Mouse (Mus musculus): ENCODE data around the gene Zfp189. TPM values are rescaled to one million over a fixed set of nuclear protein-coding genes. Genes with fewer than 3 reads are reported as not detected.
"Not testable (repeated sequence)": the region's sequence is repeated elsewhere in the genome, so short reads cannot be mapped to it uniquely, and the experiment has no call there.

Zfp189 gene
- polyA plus RNA-seq, 1 experiment from 2014 or later: 7.3 TPM

GRCm38 (mm10) chr4:49485934-49486650, 34.9 kb upstream of the Zfp189 start:
- H3K9me3 ChIP-seq (replicated peaks; ENCODE audit: control insufficient read depth, low read length); H3K27ac ChIP-seq (ENCODE audit: low read depth, low read length); H3K4me3 ChIP-seq (ENCODE audit: low read depth, low read length); H3K9ac ChIP-seq (ENCODE audit: low read depth, low read length); ATAC-seq (replicated peaks; ENCODE audit: insufficient number of reproducible peaks, low FRiP score, low TSS enrichment); H3K4me1 ChIP-seq (ENCODE audit: control insufficient read depth, insufficient read depth, low read length); H3K36me3 ChIP-seq (ENCODE audit: control insufficient read depth, insufficient read depth, low read length); H3K27me3 ChIP-seq (ENCODE audit: control insufficient read depth, insufficient read depth, low read length); H3K4me2 ChIP-seq: not testable (repeated sequence)
- 73% methylated on average over 3 of the region's 3 CpGs for WGBS (ENCODE audit: insufficient replicate concordance)

- Histone ChIP-seq H3K27ac (ENCODE audit: low read depth, low read length) (no peak overlapping the region), H3K4me2 (no peak overlapping the region), H3K4me3 (ENCODE audit: low read depth, low read length) (no peak overlapping the region), H3K27me3 (ENCODE audit: control insufficient read depth, insufficient read depth, low read length) (no peaks in the 10 kb centered on the region), H3K9me3 (replicated peaks; ENCODE audit: control insufficient read depth, low read length) (no peaks in the 10 kb centered on the region), H3K9ac (ENCODE audit: low read depth, low read length) (no peak overlapping the region), H3K4me1 (ENCODE audit: control insufficient read depth, insufficient read depth, low read length) (no peaks in the 10 kb centered on the region), H3K36me3 (ENCODE audit: control insufficient read depth, insufficient read depth, low read length) (no peaks in the 10 kb centered on the region)
- ATAC-seq (replicated peaks; ENCODE audit: insufficient number of reproducible peaks, low FRiP score, low TSS enrichment): no peak
- 65% methylated on average over 1 of the region's 1 CpGs for WGBS (ENCODE audit: insufficient replicate concordance)
Measured at GRCm38 (mm10) chr4:49503563-49503962, 17.4 kb upstream of the Zfp189 start.

DNA sequence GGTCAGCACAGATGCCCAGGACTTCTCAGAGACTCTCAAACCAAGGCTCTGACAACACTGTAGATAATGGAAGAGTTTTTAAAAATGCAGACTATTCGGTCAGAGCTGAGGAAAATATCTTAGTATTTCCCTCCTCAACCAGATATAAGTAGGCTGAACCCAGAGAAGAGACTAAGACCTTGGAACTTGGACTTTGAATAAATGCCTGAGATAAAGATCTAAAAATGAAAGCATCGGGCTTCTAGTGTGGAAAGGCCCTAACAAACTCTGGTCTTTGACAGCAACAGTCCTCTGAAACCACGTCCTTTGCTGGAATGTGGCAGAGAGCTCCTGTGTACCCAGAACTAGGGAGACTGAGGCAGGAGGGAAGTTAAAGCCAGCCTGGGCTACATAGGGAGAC, 14.6 kb upstream of the Zfp189 start, which contains the start of gene Baat:
TSS of gene Baat (minus strand) at position 172 of the 400 bp plus-strand sequence.
- no peaks in the 10 kb centered on the region for H3K36me3 ChIP-seq (ENCODE audit: control insufficient read depth, insufficient read depth, low read length)
- no peak within 1 kb of the TSS for H3K27ac ChIP-seq (ENCODE audit: low read depth, low read length)
- no peak within 1 kb of the TSS for H3K4me2 ChIP-seq
- H3K9ac ChIP-seq (ENCODE audit: low read depth, low read length): no peak within 1 kb of the TSS
- no peaks in the 10 kb centered on the region for H3K27me3 ChIP-seq (ENCODE audit: control insufficient read depth, insufficient read depth, low read length)
- H3K4me3 ChIP-seq (ENCODE audit: low read depth, low read length): no peak within 1 kb of the TSS
- WGBS (ENCODE audit: insufficient replicate concordance): 43% methylated on average over 3 of the region's 3 CpGs
- ATAC-seq (replicated peaks; ENCODE audit: insufficient number of reproducible peaks, low FRiP score, low TSS enrichment): no peak
- H3K9me3 ChIP-seq (replicated peaks; ENCODE audit: control insufficient read depth, low read length): no peaks in the 10 kb centered on the region
- no peaks in the 10 kb centered on the region for H3K4me1 ChIP-seq (ENCODE audit: control insufficient read depth, insufficient read depth, low read length)

- peaks cover 9% of the 10 kb centered on the region; the same call in 1 of the 2 replicates for H3K36me3 ChIP-seq (ENCODE audit: control insufficient read depth, insufficient read depth, low read length)
- no peaks in the 10 kb centered on the region for H3K9me3 ChIP-seq (replicated peaks; ENCODE audit: control insufficient read depth, low read length)
- no peak for ATAC-seq (replicated peaks; ENCODE audit: insufficient number of reproducible peaks, low FRiP score, low TSS enrichment)
- no peaks in the 10 kb centered on the region for H3K27me3 ChIP-seq (ENCODE audit: control insufficient read depth, insufficient read depth, low read length)
- no peak overlapping the region for H3K27ac ChIP-seq (ENCODE audit: low read depth, low read length)
- no peaks in the 10 kb centered on the region for H3K4me1 ChIP-seq (ENCODE audit: control insufficient read depth, insufficient read depth, low read length)
- no peak overlapping the region for H3K9ac ChIP-seq (ENCODE audit: low read depth, low read length)
- WGBS (ENCODE audit: insufficient replicate concordance): 92% methylated on average over 2 of the region's 2 CpGs
- no peak overlapping the region for H3K4me3 ChIP-seq (ENCODE audit: low read depth, low read length)
- no peak overlapping the region for H3K4me2 ChIP-seq
Measured at GRCm38 (mm10) chr4:49509183-49509582, 11.8 kb upstream of the Zfp189 start.

GRCm38 (mm10) chr4:49510236-49510835, 10.6 kb upstream of the Zfp189 start:
- H3K4me2 ChIP-seq; H3K27ac ChIP-seq (ENCODE audit: low read depth, low read length); H3K9ac ChIP-seq (ENCODE audit: low read depth, low read length); ATAC-seq (replicated peaks; ENCODE audit: insufficient number of reproducible peaks, low FRiP score, low TSS enrichment); H3K9me3 ChIP-seq (replicated peaks; ENCODE audit: control insufficient read depth, low read length); H3K4me3 ChIP-seq (ENCODE audit: low read depth, low read length); H3K27me3 ChIP-seq (ENCODE audit: control insufficient read depth, insufficient read depth, low read length); H3K4me1 ChIP-seq (ENCODE audit: control insufficient read depth, insufficient read depth, low read length); H3K36me3 ChIP-seq (ENCODE audit: control insufficient read depth, insufficient read depth, low read length): not testable (repeated sequence)
- whole genome bisulfite sequencing (ENCODE audit: insufficient replicate concordance): 95% methylated on average over 1 of the region's 1 CpGs

- Histone ChIP-seq H3K36me3 (ENCODE audit: control insufficient read depth, insufficient read depth, low read length) (peaks cover 9% of the 10 kb centered on the region; the same call in 1 of the 2 replicates), H3K4me1 (ENCODE audit: control insufficient read depth, insufficient read depth, low read length) (no peaks in the 10 kb centered on the region), H3K9me3 (replicated peaks; ENCODE audit: control insufficient read depth, low read length) (no peaks in the 10 kb centered on the region), H3K4me3 (ENCODE audit: low read depth, low read length) (no peak overlapping the region), H3K27me3 (ENCODE audit: control insufficient read depth, insufficient read depth, low read length) (no peaks in the 10 kb centered on the region), H3K4me2 (no peak overlapping the region), H3K27ac (ENCODE audit: low read depth, low read length) (no peak overlapping the region), H3K9ac (ENCODE audit: low read depth, low read length) (no peak overlapping the region)
- ATAC-seq (replicated peaks; ENCODE audit: insufficient number of reproducible peaks, low FRiP score, low TSS enrichment): no peak
- WGBS (ENCODE audit: insufficient replicate concordance): 93% methylated on average over 4 of the region's 4 CpGs
Measured at GRCm38 (mm10) chr4:49512636-49513035, 8.3 kb upstream of the Zfp189 start.

DNA sequence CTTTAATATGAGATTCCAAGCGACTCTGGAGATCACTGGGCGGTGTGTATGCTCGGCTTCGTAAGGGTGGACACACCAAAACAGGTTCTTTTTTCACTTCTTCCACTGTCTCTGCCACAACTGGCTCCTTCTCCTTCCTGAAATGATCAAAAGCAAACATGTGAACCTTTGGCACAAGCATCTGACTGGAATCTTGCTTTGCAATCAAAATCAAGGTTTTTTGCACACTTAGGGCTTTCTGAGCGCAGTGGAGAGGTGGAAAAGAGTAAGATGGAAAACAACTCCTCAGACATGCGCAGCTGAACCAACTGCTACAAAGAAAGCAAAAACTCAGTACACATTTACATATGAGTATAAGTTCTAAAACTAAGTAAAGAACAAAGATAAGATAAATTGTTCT, 6.5 kb upstream of the Zfp189 start:
- no peaks in the 10 kb centered on the region for H3K9me3 ChIP-seq (replicated peaks; ENCODE audit: control insufficient read depth, low read length)
- H3K36me3 ChIP-seq (ENCODE audit: control insufficient read depth, insufficient read depth, low read length): peaks cover 9% of the 10 kb centered on the region; the same call in 1 of the 2 replicates
- H3K27ac ChIP-seq (ENCODE audit: low read depth, low read length): no peak overlapping the region
- ATAC-seq (replicated peaks; ENCODE audit: insufficient number of reproducible peaks, low FRiP score, low TSS enrichment): no peak
- H3K9ac ChIP-seq (ENCODE audit: low read depth, low read length): no peak overlapping the region
- 94% methylated on average over 6 of the region's 6 CpGs for WGBS (ENCODE audit: insufficient replicate concordance)
- no peaks in the 10 kb centered on the region for H3K4me1 ChIP-seq (ENCODE audit: control insufficient read depth, insufficient read depth, low read length)
- no peak overlapping the region for H3K4me3 ChIP-seq (ENCODE audit: low read depth, low read length)
- no peaks in the 10 kb centered on the region for H3K27me3 ChIP-seq (ENCODE audit: control insufficient read depth, insufficient read depth, low read length)
- no peak overlapping the region for H3K4me2 ChIP-seq

DNA sequence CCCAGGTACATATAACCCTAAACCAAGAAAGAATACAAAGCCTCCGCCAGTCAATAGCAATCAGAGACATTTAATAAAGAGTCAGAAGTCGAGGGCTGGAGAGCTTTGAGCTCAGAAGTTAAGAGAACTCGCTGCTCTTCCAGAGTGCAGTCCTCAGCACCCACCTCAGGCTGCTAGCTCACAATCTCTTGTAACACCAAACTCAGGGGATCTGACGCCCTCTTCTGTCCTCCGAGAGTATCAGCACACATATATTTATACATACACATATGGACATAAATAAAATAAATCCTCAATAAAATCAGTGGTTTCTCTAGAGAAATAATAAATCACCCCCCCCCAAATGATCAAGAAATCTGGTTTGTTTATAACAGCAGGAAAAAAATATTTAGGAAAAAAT, 1.5 kb upstream of the Zfp189 start:
- Histone ChIP-seq H3K4me2 (peak overlapping the region; percentile 32), H3K27ac (ENCODE audit: low read depth, low read length) (no peak overlapping the region), H3K4me3 (ENCODE audit: low read depth, low read length) (no peak overlapping the region), H3K9me3 (replicated peaks; ENCODE audit: control insufficient read depth, low read length) (no peaks in the 10 kb centered on the region), H3K9ac (ENCODE audit: low read depth, low read length) (no peak overlapping the region), H3K4me1 (ENCODE audit: control insufficient read depth, insufficient read depth, low read length) (0 out of 2 replicates have a peak, but pooled peaks cover 5% of the 10 kb centered on the region), H3K36me3 (ENCODE audit: control insufficient read depth, insufficient read depth, low read length) (no peaks in the 10 kb centered on the region; the same call in 1 of the 2 replicates), H3K27me3 (ENCODE audit: control insufficient read depth, insufficient read depth, low read length) (no peaks in the 10 kb centered on the region)
- 75% methylated on average over 5 of the region's 5 CpGs for WGBS (ENCODE audit: insufficient replicate concordance)
- ATAC-seq (replicated peaks; ENCODE audit: insufficient number of reproducible peaks, low FRiP score, low TSS enrichment): no peak

Measured in heart, embryonic 11.5 days (tissue).